Mouse (Mus musculus) kidney, postnatal 10 days (tissue): ENCODE measurements around the gene Hmcn2.
A peak's percentile ranks its signal among the peaks of the same experiment; 100 is the strongest.

Experiments used
- DNase-seq: peaks from one replicate; pipeline ENCODE4 v3.0.0; 2021; ENCODE audit warnings: mixed read lengths

The Hmcn2 gene

GRCm38 (mm10) chr2:31460025-31460571, 145.9 kb downstream of the Hmcn2 start:
- peak; percentile 73 for DNase-seq

DNA sequence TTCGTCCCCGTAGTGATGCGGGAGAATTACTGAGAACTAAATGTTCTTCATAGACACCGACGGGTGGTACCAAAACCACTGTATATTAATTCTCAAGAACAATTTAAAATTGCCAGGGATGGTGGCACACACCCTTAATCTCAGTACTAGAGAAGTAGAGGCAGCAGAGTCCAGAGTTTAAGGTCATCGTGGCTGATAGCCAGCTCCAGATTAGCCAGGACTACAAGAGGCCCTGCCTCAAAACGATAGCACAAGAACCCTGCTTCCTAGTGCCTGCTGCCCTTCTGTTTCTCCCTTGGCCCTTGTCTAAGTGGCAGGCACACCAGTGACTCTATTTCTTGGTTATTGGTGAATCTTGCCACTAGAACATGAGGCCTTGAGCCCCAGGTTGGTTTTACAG, 146.7 kb downstream of the Hmcn2 start:
- no peak for DNase-seq

- no peak for DNase-seq
Observed at GRCm38 (mm10) chr2:31462051-31462450, 147.8 kb downstream of the Hmcn2 start.

- DNase-seq: no peak
Observed at GRCm38 (mm10) chr2:31463253-31463652, 149.0 kb downstream of the Hmcn2 start.

- peak; percentile 20 for DNase-seq
Observed at GRCm38 (mm10) chr2:31463696-31464528, 149.7 kb downstream of the Hmcn2 start.

DNA sequence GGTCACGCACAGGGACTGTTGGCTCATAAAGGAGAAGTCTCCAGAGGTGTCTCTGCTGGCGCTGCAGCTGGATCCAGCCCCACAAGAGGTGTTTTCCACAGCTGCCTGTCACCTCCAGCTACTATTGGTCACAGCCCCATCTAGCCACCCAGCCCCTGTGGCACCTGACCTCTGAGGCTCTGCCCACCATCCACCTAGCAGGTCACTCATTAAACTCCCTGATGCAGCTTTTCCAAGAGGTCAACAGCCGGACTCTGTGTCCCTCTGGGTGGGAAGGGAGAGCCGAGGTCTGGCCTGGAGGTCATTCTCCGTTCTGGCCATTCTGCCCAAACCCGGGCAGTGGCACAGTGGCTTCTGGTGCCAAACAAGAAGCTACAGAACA, 150.3 kb downstream of the Hmcn2 start:
- DNase-seq: peak; percentile 67

- DNase-seq: no peak
Observed at GRCm38 (mm10) chr2:31467457-31467856, 153.2 kb downstream of the Hmcn2 start.

DNA sequence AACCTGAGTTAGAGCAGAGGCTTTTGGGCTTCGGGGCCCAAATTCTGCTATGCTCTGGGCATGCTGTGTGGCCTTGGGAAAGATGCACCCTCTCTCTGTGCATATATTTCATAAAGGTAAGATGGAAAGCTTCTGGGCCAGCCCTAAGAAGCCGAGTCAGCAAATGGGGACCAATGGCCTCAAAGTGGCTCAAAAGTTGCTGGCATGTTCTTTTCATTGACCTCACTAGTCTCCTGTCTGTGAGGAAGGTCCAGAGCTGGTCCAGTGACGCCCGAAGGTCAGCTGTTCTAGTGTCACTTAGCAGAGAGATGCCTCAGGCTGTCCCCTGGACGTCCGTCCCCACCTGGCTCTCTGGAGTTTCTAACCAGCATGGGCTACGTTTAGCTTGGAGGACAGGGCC, 154.6 kb downstream of the Hmcn2 start:
- no peak for DNase-seq

DNA sequence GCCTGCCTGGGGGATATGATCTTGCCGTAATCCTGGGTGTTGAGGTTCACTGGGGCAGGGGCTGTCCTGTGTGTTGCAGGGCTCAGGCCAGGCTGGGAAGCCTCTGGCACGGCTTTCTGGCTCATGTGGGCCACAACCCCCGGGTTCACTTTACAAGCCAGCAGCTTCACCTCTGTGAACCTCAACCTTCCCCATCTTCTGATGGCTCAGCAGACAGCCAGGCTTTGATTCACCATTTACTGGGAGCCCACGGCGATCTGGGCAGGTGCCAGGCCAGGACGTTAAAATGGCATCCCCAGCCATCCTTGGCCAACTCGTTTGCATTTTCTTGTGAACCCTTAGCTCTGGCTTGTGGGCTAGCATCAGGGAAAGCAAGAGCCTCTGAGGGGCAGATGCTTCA, 155.3 kb downstream of the Hmcn2 start:
- DNase-seq: peak; percentile 52

GRCm38 (mm10) chr2:31469931-31470682, 155.9 kb downstream of the Hmcn2 start, which contains the start of gene Ass1:
Gene Ass1, plus strand, starts transcription at chr2:31470207.
- peak; percentile 90 for DNase-seq

GRCm38 (mm10) chr2:31470683-31471385, 156.6 kb downstream of the Hmcn2 start:
- DNase-seq: peak; percentile 60

DNA sequence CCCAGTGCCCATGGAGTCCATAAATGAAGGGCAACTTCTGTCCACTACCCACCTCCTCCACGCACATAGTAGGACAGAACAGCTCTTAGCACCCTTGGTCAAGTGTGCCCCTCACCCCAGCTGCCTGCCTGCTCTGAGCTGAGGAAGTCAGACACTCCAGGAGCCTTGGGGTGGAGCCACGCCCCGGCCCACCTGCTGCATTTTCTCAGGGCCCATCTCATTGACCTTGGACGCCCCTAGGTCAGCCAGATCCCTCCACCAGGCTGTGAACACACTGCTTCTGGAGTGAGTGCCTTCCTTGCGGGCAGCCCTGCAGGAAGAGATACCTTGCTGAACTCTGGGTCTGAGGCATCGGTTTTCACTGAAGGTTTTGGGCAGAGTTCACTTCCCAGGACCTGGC, 157.4 kb downstream of the Hmcn2 start:
- DNase-seq: no peak

DNA sequence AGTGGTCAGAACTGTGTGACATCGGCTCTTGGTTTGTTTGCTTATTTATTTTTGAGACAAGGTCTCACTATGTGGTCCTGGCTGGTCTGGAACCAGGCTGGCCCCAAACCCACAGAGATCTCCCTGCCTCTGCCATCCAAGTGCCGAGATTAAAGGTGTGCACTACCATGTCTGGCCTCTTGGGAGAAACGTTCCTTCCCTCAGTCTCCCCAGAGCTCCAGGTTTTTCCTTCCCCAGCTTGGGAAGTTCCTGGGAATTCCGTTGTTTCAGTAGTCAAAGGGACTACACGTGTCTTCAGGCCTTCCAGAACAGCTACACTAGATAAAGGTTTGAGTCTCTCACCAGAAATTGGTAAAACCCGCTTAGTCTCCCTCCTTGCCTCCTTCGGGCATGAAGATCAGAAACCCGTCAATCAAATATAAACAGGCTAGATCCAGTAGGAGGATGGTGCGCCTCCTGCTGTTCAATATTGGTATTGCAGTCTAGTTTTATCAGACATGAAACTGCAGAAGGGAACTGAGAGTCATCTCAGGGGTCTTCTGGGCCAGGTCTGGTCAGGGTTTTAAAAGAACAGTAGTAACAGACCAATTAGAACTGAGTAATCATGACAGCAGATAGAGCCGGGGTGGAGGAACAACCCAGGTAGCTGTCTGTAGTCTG, 158.3 kb downstream of the Hmcn2 start:
- DNase-seq: peak; percentile 66

DNA sequence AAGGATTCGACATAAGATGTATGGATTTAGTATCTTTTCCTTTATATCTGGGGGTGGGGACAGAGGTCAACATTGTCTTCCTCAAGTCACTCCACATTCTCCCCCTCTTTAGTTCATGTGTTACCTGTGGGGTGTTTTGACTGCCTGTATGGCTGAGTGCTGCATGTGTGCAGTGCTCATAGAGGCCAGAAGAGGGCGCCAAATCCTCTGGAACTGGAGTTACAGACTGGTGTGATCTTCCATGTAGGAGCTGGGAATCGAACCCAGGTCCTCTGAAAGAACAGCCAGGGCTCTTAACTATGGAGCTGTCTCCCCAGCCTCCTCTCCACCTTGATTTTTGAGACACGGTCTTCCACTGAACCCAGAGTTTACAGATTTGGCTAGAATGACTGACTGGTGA, 159.7 kb downstream of the Hmcn2 start:
- DNase-seq: peak; percentile 51

GRCm38 (mm10) chr2:31474686-31475085, 160.5 kb downstream of the Hmcn2 start:
- DNase-seq: no peak

DNA sequence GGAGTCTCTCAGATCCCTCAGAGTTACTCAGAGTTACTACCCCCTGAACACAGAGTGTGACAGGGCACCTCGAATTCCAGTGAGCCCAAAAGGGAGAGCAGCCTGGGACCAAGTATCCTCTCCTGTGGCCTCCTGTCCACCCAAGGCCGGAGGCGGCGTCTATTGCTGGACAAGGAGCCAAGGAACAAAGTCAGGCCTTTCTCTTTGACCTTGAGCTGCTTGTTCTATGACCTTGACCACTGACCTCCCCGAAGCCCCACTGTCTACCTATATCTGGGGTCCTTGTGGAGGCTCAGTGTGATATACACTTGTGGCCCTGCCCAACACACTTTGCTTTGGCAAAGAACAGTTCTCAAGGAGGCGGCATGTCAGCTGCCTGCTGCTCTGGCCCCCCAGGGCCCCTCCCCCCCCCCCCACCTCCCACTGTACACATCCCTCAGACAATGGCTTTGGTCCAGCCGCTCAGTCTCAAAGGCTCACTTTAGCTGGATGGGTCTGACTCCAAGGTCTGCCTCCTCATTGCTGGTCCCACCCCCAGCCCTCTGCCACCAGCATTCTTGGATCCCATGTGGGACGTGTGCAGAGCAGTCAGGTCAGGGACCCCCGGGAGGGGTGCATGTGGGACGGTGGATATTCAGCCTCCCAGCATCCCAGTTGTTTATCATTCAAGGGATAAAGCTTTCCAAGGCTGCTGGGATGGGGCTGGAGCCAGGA, 162.0 kb downstream of the Hmcn2 start:
- no peak for DNase-seq

DNA sequence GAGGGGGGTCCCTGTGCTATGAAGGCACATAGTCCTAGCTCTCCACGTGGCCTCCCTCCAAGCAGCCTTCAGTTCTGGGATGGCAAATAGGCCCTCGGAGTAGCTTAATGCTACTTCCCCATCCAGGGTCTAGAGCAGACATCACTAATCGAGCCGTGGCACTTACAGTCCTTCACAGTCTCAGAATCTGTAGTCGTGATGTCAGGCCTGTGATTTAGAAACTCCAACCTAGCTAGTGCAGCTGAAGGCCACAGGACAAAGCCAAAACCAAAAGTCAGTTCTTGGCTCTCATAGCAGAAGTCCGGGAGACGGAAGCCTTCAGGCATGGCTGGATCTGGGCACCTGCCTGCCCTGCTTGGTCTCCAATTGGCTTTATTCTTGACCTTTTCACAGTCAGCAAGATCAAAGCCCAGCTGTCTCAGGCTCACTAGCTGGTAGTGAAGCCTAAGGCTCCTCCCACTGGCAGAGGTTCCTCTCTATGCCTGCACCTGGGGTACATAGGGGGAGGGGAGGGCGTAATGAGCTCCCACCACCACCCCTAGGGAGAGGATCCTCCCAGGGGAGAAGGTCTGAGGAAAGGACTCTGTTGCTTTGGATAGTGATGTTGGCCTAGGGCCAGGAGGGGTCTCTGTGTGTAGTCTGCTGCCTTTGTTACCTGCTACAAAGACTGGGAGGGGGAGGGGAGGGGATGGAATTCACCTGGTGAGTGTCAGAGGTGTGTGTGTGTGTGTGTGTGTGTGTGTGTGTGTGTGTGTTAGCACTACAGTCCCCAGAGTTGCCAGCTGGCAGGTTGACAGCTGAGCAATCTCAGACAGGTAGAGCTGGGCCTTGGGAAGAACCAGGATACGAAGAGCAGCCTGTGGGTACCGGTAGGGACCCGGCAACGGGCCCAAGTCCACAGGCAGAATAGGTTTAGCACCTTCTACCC, 163.3 kb downstream of the Hmcn2 start:
- DNase-seq: no peak

GRCm38 (mm10) chr2:31482914-31483575, 168.8 kb downstream of the Hmcn2 start:
- DNase-seq: peak; percentile 92

DNA sequence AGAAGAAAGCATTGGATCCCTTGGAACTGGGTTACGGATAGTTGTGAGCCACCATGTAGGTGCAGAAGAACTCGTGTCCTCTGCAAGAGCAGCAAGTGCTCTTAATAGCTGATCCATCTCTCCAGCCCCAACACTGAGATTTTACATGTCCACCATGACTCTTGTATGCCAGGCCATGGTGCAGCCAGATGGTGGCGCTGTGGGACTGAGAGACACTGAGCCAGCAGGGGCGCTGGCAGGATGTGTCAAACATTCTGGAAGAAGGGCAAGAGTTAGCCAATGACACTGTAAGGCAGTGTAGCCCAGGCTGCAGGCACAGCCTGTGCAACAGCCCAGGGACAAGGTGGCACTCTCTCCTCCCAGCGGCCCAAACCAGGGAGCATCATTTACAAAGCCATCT, 170.0 kb downstream of the Hmcn2 start:
- peak; percentile 86 for DNase-seq

- no peak for DNase-seq
Observed at GRCm38 (mm10) chr2:31489166-31489565, 175.0 kb downstream of the Hmcn2 start.
